Mouse (Mus musculus): Measurements from ENCODE around the gene Ttc27.

DNA sequence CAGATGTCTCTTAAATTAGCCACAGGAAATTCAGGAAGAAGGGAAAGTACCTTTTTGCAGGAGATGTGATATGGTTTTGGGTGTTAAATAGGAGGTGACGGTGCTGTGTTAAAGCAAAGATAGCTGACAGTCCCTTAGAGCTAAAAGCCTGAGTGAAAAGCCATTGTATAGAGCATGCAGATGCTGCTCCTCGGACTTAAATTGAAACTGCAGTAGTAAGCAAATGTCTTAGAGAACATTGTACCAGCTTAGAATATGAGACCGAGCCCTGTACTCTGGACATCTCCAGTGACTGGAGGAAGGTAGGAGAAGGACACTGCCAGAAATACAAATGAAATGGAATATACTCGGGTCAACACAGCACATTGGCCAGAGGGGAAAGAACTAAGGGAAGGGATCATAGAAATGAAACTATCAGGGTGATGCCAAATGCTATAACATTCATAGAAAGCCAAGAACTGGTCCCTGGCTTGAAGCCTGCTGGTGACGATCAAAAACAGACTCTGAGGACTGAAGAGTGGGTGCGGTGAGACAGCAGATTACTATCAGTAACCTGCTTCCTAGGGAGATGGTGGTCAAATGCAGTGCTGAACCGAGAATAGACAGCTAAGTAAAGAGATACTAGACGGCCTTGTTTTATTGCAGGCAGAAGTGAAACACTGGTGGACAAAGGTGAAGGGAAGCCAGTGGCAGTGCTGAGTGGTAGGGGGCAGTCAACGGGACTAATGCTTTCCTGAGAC is 90.1 kb downstream of the Ttc27 start:
- no peak for TF ChIP-seq CTCF (IDR thresholded peaks at IDR 0.05; ENCODE audit: borderline replicate concordance, extremely low read depth, insufficient read depth, insufficient read length)
- no peak for TF ChIP-seq POLR2A (IDR thresholded peaks at IDR 0.05; ENCODE audit: borderline replicate concordance, extremely low read depth, insufficient read depth, insufficient read length, poor library complexity, severe bottlenecking)
